Mouse (Mus musculus): Measurements from ENCODE around the gene Mafg.

DNA sequence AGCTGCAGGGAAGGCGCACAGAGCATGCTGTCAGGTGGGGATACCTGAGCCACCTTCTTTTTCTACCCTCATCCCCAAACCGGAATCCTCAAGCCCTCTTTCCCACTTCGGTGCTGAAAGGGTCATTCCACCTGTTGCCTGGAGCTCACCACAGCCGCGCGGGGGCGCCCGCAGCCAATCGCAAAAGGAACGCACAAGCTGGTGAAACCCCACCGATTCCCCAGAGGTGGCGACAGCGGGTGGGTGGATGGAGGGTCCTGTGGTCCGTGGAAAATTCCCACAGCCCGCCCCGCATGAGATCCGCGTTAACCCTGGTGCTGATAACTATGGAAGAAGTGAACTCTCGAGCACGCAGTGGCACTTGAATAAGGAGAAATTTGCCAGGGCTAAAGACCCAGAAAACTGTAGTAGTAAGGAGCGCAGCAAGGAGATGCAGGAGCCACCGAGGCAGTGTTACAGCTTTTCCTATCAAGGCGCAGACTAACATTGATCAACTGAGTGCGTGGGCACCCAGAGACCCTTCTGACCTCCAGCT lies 25.5 kb upstream of the Mafg start:
- TF ChIP-seq CTCF (IDR thresholded peaks at IDR 0.05 in 2 of 3, conservative IDR thresholded peaks at IDR 0.05 in 1 of 3; ENCODE audit: control insufficient read depth in 1 of 3, insufficient read depth in 1 of 3, low read depth in 2 of 3, low read length in 3 of 3, poor library complexity in 1 of 3, severe bottlenecking in 1 of 3) (no peak), CHD2 (IDR thresholded peaks at IDR 0.05; ENCODE audit: low read length) (no peak), SMC3 (IDR thresholded peaks at IDR 0.05; ENCODE audit: low read depth, low read length) (no peak), BHLHE40 (IDR thresholded peaks at IDR 0.05; ENCODE audit: borderline replicate concordance, low read depth, low read length) (no peak), MEF2A (IDR thresholded peaks at IDR 0.05; ENCODE audit: extremely low read depth, insufficient replicate concordance, low read depth, low read length, poor library complexity, severe bottlenecking) (no peak), POLR2A (IDR thresholded peaks at IDR 0.05; ENCODE audit: control insufficient read depth in 1 of 2, insufficient read depth in 1 of 2, low read depth in 1 of 2, low read length in 2 of 2, poor library complexity in 1 of 2) (no peak), MXI1 (IDR thresholded peaks at IDR 0.05; ENCODE audit: low read depth, low read length) (no peak), MAZ (IDR thresholded peaks at IDR 0.05; ENCODE audit: low read depth, low read length) (no peak)
